Mouse (Mus musculus) intestine, embryonic 16.5 days (tissue): Measurements from ENCODE around the gene Birc3. TPM values are rescaled to one million over a fixed set of nuclear protein-coding genes. Genes with fewer than 3 reads are reported as not detected.
A peak's percentile ranks its signal among the peaks of the same experiment; 100 is the strongest.

ENCODE experiments used
- ATAC-seq: fragments of 200-750 bp; cut with Nextera tagmentation; 2 replicates; pipeline ENCODE4 v1.8.0; 2017; ENCODE audit warnings: moderate TSS enrichment, moderate library complexity
- H3K27ac ChIP-seq: fragments of 300-500 bp; sonication (generic); 2 replicates; pipeline ENCODE4 v1.5.1; 2014; ENCODE audit warnings: mild to moderate bottlenecking, low read length
- H3K27me3 ChIP-seq: fragments of 300-500 bp; sonication (generic); replicated peaks from 2 replicates; pipeline ENCODE4 v1.6.1; 2014; ENCODE audit warnings: low read length, control low read depth, mixed read lengths; ENCODE audit not compliant: control insufficient read depth, insufficient read depth
- H3K36me3 ChIP-seq: fragments of 300-500 bp; sonication (generic); 2 replicates; pipeline ENCODE4 v1.6.1; 2014; ENCODE audit warnings: low read length, control low read depth; ENCODE audit not compliant: control insufficient read depth, insufficient read depth
- H3K4me1 ChIP-seq: fragments of 300-500 bp; sonication (generic); 2 replicates; pipeline ENCODE4 v1.6.1; 2014; ENCODE audit warnings: low read length, control low read depth, mixed read lengths; ENCODE audit not compliant: control insufficient read depth, insufficient read depth
- H3K4me2 ChIP-seq: fragments of 300-500 bp; sonication (generic); 2 replicates; pipeline ENCODE4 v1.6.1; 2014; ENCODE audit warnings: low read depth, low read length, control low read depth
- H3K4me3 ChIP-seq: fragments of 300-500 bp; sonication (generic); 2 replicates; pipeline ENCODE4 v1.5.1; 2014; ENCODE audit warnings: mild to moderate bottlenecking, low read length
- H3K9ac ChIP-seq: fragments of 300-500 bp; sonication (generic); 2 replicates; pipeline ENCODE4 v1.6.1; 2014; ENCODE audit warnings: low read depth, low read length
- H3K9me3 ChIP-seq: fragments of 300-500 bp; sonication (generic); 2 replicates; pipeline ENCODE4 v1.6.1; 2016; ENCODE audit warnings: low read length, control low read depth; ENCODE audit not compliant: control insufficient read depth
- WGBS: fragments of 180-500 bp; shearing (Covaris S2); extraction: QIAGEN DNeasy Blood & Tissue Kit; methylation state at CpG from one replicate; pipeline ENCODE4 v1.1.7; 2014; 5-methylcytosine and 5-hydroxymethylcytosine counted together
- polyA plus RNA-seq: library from polyadenylated mRNA; unstranded; fragments of >200 nt; fragmentation: Nextera tagmentation; extraction: Ambion mirVana; gene quantifications from 2 replicates; pipeline ENCODE4 v1.2.1, GENCODE M21; 2015

Gene Birc3
- polyA plus RNA-seq, 1 experiment from 2014 or later = 12.7 TPM

GRCm38 (mm10) chr9:7833421-7833820 lies 39.6 kb downstream of the Birc3 start:
- no peak overlapping the region for H3K4me3 ChIP-seq
- WGBS = 88% methylated on average over 6 of the region's 6 CpGs
- no peak overlapping the region for H3K9ac ChIP-seq
- no peaks in the 10 kb centered on the region; the same call in 1 of the 2 replicates for H3K36me3 ChIP-seq
- 0 out of 2 replicates have a peak overlapping the region, but pooled peaks have one; percentile 19 for H3K4me2 ChIP-seq
- no peak for ATAC-seq
- no peaks in the 10 kb centered on the region for H3K27me3 ChIP-seq
- no peak overlapping the region for H3K27ac ChIP-seq
- H3K4me1 ChIP-seq = peaks cover 9% of the 10 kb centered on the region
- no peaks in the 10 kb centered on the region for H3K9me3 ChIP-seq

DNA sequence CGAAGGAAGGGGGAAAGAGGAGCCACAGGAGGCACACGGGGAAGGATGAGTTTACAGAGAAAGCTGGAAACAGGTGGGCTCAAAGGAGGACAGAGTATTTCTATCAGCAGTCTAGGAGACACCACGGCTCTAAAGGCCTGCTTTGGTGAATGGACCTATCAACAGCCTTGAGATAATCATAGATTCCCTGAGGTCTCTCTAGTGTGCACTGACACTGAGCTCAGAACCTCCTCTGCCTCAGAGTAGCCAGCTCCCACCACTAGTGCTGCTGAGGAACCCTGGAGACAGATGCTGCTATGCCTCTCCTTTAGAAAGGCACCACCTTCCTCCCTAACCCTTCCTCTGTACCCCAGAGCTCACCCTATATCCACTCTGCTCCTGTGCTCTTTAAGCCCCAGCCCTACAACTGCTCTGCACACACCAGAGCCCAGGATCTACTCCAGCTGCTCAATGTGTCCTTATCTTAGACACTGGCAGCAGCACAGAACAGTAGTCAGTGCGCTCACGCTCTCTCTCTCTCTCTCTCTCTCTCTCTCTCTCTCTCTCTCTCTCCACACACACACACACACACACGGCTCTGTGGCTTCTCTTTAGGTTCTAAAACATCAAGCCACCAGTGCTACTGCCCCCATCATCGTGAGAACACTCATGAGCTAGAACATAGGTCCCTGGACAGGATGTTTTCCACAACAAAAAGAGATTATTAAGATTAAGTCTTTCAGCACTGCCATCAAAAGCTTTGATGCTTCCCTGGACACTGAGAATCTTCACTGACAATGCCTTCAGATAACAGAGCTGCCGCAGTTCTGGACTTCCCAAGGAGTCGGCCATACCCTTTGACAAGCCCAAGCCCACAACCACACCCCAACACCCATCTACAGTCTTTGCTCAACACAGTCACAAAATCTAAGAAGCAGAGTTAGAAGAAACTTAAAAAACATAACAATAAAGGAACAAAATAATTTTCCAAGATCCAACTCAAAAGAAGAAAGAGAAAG lies 43.2 kb downstream of the Birc3 start:
- no peak overlapping the region for H3K4me3 ChIP-seq
- peaks cover 9% of the 10 kb centered on the region for H3K4me1 ChIP-seq
- H3K9me3 ChIP-seq = no peaks in the 10 kb centered on the region
- peak; percentile 78 for ATAC-seq
- H3K27me3 ChIP-seq = no peaks in the 10 kb centered on the region
- no peak overlapping the region for H3K4me2 ChIP-seq
- H3K27ac ChIP-seq = no peak overlapping the region
- H3K36me3 ChIP-seq = no peaks in the 10 kb centered on the region; the same call in 1 of the 2 replicates
- H3K9ac ChIP-seq = no peak overlapping the region; the same call in 1 of the 2 replicates
- 79% methylated on average over 9 of the region's 9 CpGs for WGBS

DNA sequence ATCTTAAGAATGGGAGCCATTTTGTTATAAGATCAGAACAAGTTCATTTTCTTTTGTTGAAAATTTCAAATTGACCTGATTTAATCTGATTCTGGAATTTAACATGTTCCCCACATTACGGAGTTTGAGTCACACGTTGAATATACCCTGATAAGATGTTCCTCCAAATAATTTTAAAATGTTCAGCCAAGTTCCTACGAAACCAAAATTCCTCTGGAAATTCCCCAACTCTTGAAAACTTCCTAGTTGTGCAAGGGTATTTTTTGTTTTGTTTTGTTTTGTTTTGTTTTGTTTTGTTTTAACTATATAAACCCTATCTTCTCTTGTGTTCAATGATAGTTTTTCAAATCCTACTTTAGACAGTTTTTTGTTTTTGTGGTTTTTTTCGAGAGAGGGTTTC lies 44.3 kb downstream of the Birc3 start:
- 91% methylated on average over 4 of the region's 4 CpGs for WGBS
- Histone ChIP-seq H3K4me2 (no peak overlapping the region), H3K27ac (no peak overlapping the region), H3K27me3 (no peaks in the 10 kb centered on the region), H3K4me1 (peaks cover 8% of the 10 kb centered on the region), H3K9me3 (no peaks in the 10 kb centered on the region), H3K36me3 (no peaks in the 10 kb centered on the region; the same call in 1 of the 2 replicates), H3K9ac (no peak overlapping the region), H3K4me3 (no peak overlapping the region)
- ATAC-seq = no peak

DNA sequence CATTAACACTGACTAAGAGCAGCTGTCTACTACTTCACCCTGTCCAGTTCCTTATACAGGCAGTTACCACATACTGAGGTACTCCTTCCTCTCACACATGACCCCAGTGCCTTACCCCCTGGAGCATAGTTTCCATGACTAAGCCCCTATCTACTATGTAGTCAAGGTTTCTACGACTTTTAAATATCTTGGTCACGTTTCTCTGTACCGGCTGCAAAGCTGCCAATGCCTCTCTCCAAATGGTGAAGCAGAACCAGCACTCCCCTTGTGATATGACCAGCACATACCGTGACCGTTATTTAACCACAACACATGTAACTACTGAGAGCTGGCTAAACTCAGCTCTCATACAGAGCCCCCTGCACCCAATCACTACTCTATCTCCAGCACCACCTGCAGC lies 48.1 kb downstream of the Birc3 start:
- H3K4me3 ChIP-seq = no peak overlapping the region
- no peak overlapping the region for H3K9ac ChIP-seq
- ATAC-seq = no peak
- H3K27me3 ChIP-seq = no peaks in the 10 kb centered on the region
- H3K9me3 ChIP-seq = no peaks in the 10 kb centered on the region
- H3K4me1 ChIP-seq = no peaks in the 10 kb centered on the region
- WGBS = 95% methylated on average over 5 of the region's 5 CpGs
- H3K36me3 ChIP-seq = peaks cover 3% of the 10 kb centered on the region; the same call in 1 of the 2 replicates
- no peak overlapping the region for H3K27ac ChIP-seq
- H3K4me2 ChIP-seq = no peak overlapping the region

GRCm38 (mm10) chr9:7822758-7823157 lies 50.2 kb downstream of the Birc3 start:
- 76% methylated on average over 3 of the region's 3 CpGs for WGBS
- H3K36me3 ChIP-seq = peaks cover 3% of the 10 kb centered on the region; the same call in 1 of the 2 replicates
- no peaks in the 10 kb centered on the region for H3K9me3 ChIP-seq
- no peak for ATAC-seq
- no peak overlapping the region for H3K4me2 ChIP-seq
- no peaks in the 10 kb centered on the region for H3K27me3 ChIP-seq
- H3K4me1 ChIP-seq = no peaks in the 10 kb centered on the region
- H3K4me3 ChIP-seq = no peak overlapping the region
- H3K9ac ChIP-seq = no peak overlapping the region
- H3K27ac ChIP-seq = no peak overlapping the region

GRCm38 (mm10) chr9:7805101-7805506 lies 67.9 kb downstream of the Birc3 start:
- Histone ChIP-seq H3K9ac (no peak overlapping the region), H3K9me3 (no peaks in the 10 kb centered on the region), H3K27ac (no peak overlapping the region), H3K36me3 (no peaks in the 10 kb centered on the region), H3K27me3 (no peaks in the 10 kb centered on the region), H3K4me3 (no peak overlapping the region), H3K4me1 (no peaks in the 10 kb centered on the region), H3K4me2 (no peak overlapping the region)
- peak; percentile 71 for ATAC-seq
- WGBS = 59% methylated on average over 4 of the region's 5 CpGs

Other genes starting within 250 kb of the Birc3 start
- 0.22 and 0.24 TPM in 2 replicates for gene Mmp20, start 245.0 kb downstream of the Birc3 start, polyA plus RNA-seq
- 1.3 and 1.9 TPM in 2 replicates for gene Mmp7, start 181.1 kb downstream of the Birc3 start, polyA plus RNA-seq
- 61.6 and 62.1 TPM in 2 replicates for gene Tmem123, start 109.1 kb downstream of the Birc3 start, polyA plus RNA-seq
- gene Birc2, start 36.1 kb downstream of the Birc3 start, polyA plus RNA-seq = 26.9 and 27.6 TPM in 2 replicates
- 13.2 and 18.3 TPM in 2 replicates for gene Yap1, start 131.4 kb upstream of the Birc3 start, polyA plus RNA-seq
- gene Cfap300, start 169.6 kb upstream of the Birc3 start, polyA plus RNA-seq = 7.4 and 7.7 TPM in 2 replicates